In the genomic region with DNA sequence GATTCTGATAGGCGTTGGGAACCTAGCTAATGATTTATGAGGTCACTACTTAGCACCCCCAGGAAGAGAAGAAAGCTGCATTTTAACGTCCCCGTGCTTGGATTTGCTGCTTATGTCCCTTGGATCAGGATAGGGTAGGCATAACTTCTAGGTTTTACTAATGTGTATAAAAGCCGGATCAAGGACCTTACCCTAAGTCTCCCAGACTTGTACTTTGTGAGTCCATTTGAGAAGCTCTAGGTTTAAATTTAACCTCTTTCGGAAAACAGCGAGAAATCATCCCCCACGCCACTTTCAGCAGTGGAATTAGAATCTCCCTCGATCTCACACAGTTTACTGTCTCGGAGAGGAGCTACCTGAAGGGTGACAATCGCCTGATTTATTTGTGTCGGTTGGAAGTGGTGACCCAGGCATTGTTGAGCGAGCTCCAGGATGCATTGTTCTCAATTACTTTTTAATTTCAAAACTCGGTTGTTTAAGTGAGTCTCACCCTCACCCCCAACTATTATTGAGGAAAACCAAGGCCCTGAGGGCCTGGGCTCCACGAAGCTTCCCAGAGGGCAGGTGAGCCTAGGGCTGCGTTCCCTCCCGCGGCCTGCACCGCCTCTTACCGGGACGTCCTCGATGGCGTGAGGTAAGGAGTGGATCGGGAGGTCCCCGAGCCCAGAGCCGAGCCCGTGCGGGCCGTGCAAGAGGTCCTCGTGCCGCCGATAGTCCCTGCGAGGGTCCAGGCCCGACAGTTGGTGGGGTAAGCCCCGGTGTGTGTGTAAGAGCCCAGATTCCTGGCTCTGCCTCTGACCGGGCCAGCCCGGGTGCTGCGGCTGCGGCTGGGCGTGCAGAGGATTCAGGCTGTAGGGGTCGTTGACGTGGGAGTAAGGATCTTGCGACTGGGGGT, we compare ENCODE assay signal across 10 mouse cellular contexts. TPM values are rescaled to one million over a fixed set of nuclear protein-coding genes. Genes with fewer than 3 reads are reported as not detected.
DNase-seq lines count a peak whose midpoint lies in the region; ATAC-seq and TF ChIP-seq lines count a peak whose summit lies in the region.
"Had no signal": no experiment of that assay in that cellular context is flagged by ENCODE, and none has a peak within 500 bp of the region (broad histone marks: within the 10 kb centered on the region; RNA-seq: fewer than 3 reads in every experiment).

No protein-coding gene starts in this region.

- H3K36me3 ChIP-seq in intestine, embryonic 14.5 days (ENCODE audit: control insufficient read depth, insufficient read depth, low read length): no peaks in the 10 kb centered on the region
- no peaks in the 10 kb centered on the region for H3K36me3 ChIP-seq in intestine, postnatal 0 days (ENCODE audit: control insufficient read depth, insufficient read depth)
- no peaks in the 10 kb centered on the region for H3K36me3 ChIP-seq in hindbrain, embryonic 15.5 days
- H3K36me3 ChIP-seq in myocyte (ENCODE audit: control insufficient read depth, insufficient read depth): no peaks in the 10 kb centered on the region
- H3K36me3 ChIP-seq: liver, embryonic 15.5 days had no signal

- WGBS in intestine, embryonic 14.5 days: under 1% methylated on average over 42 of the region's 42 CpGs
- 2% methylated on average over 42 of the region's 42 CpGs for WGBS in intestine, postnatal 0 days
- WGBS in hindbrain, embryonic 15.5 days: 2% methylated on average over 42 of the region's 42 CpGs

- peaks cover 94% of the 10 kb centered on the region for H3K27me3 ChIP-seq in intestine, embryonic 14.5 days (replicated peaks; ENCODE audit: control insufficient read depth, insufficient read depth, low read length)
- peaks cover 91% of the 10 kb centered on the region for H3K27me3 ChIP-seq in intestine, postnatal 0 days (replicated peaks; ENCODE audit: control insufficient read depth, insufficient read depth, low read length)
- H3K27me3 ChIP-seq in hindbrain, embryonic 15.5 days: peaks cover 39% of the 10 kb centered on the region
- H3K27me3 ChIP-seq in myocyte (ENCODE audit: control insufficient read depth, insufficient read depth, insufficient read length): peaks cover 39% of the 10 kb centered on the region

- peak; percentile 77 for DNase-seq in intestine, embryonic 14.5 days (ENCODE audit: low spot score)
- DNase-seq in adipocyte (ENCODE audit: low spot score): peak; percentile 57
- no peak for DNase-seq in cerebellum, postnatal 36 days
- DNase-seq in left cerebral cortex, adult 18-20 months (ENCODE audit: low spot score in 2 of 2): no peak
- no peak for DNase-seq in layer of hippocampus, adult 8-10 months (ENCODE audit: low spot score in 2 of 2)

- H3K4me1 ChIP-seq in intestine, embryonic 14.5 days (replicated peaks; ENCODE audit: control insufficient read depth, insufficient read depth, low read length): peaks cover 11% of the 10 kb centered on the region; the same call in 1 of the 2 replicates
- no peaks in the 10 kb centered on the region; the same call in 1 of the 2 replicates for H3K4me1 ChIP-seq in intestine, postnatal 0 days (replicated peaks; ENCODE audit: control insufficient read depth, insufficient read depth, low read length)
- H3K4me1 ChIP-seq in hindbrain, embryonic 15.5 days (replicated peaks): peaks cover 15% of the 10 kb centered on the region

- H3K9ac ChIP-seq in intestine, embryonic 14.5 days (ENCODE audit: low read length): no peak overlapping the region
- H3K9ac ChIP-seq in intestine, postnatal 0 days (ENCODE audit: low read depth, low read length): no peak overlapping the region
- peak overlapping the region; percentile 48 for H3K9ac ChIP-seq in hindbrain, embryonic 15.5 days
- H3K9ac ChIP-seq: liver, embryonic 15.5 days had no signal

- no peak overlapping the region; the same call in 1 of the 2 replicates for H3K4me2 ChIP-seq in intestine, embryonic 14.5 days (ENCODE audit: low read length)
- H3K4me2 ChIP-seq in intestine, postnatal 0 days (replicated peaks; ENCODE audit: low read depth): no peak overlapping the region
- peak overlapping the region; percentile 60 for H3K4me2 ChIP-seq in hindbrain, embryonic 15.5 days
- H3K4me2 ChIP-seq in myocyte (ENCODE audit: low read depth): peak overlapping the region; percentile 5
- H3K4me2 ChIP-seq: liver, embryonic 15.5 days had no signal

- no peak overlapping the region for H3ac ChIP-seq in myocyte (ENCODE audit: control insufficient read depth, insufficient read length)

- H3K9me3 ChIP-seq in intestine, embryonic 14.5 days (ENCODE audit: control insufficient read depth, low read length): no peaks in the 10 kb centered on the region
- H3K9me3 ChIP-seq in intestine, postnatal 0 days (ENCODE audit: control insufficient read depth): no peaks in the 10 kb centered on the region
- no peaks in the 10 kb centered on the region for H3K9me3 ChIP-seq in hindbrain, embryonic 15.5 days
- H3K9me3 ChIP-seq: liver, embryonic 15.5 days had no signal

- no peaks in the 10 kb centered on the region for H3K79me2 ChIP-seq in myocyte (ENCODE audit: control insufficient read depth, insufficient read depth)

- TF ChIP-seq CTCF in intestine, postnatal 0 days (IDR thresholded peaks at IDR 0.05; ENCODE audit: low read depth): no peak

- H3K4me3 ChIP-seq in intestine, embryonic 14.5 days (ENCODE audit: low read depth, low read length): 0 out of 2 replicates have a peak overlapping the region, but pooled peaks have one; percentile 6
- H3K4me3 ChIP-seq in intestine, postnatal 0 days (ENCODE audit: low read depth, low read length): no peak overlapping the region
- H3K4me3 ChIP-seq in hindbrain, embryonic 15.5 days: peak overlapping the region; percentile 48
- H3K4me3 ChIP-seq in myocyte: no peak overlapping the region
- H3K4me3 ChIP-seq: liver, embryonic 15.5 days had no signal

- TF ChIP-seq POLR2A in myocyte (IDR thresholded peaks at IDR 0.05; ENCODE audit: insufficient read length, low read depth): no peak

- H3K27ac ChIP-seq in intestine, embryonic 14.5 days (ENCODE audit: low read depth): no peak overlapping the region
- H3K27ac ChIP-seq in intestine, postnatal 0 days (ENCODE audit: low read depth, low read length): no peak overlapping the region
- peak overlapping the region; percentile 85 for H3K27ac ChIP-seq in hindbrain, embryonic 15.5 days (replicated peaks)
- H3K27ac ChIP-seq: liver, embryonic 15.5 days had no signal

- ATAC-seq in intestine, embryonic 14.5 days (replicated peaks; ENCODE audit: low FRiP score, low TSS enrichment, low read depth): no peak
- ATAC-seq in intestine, postnatal 0 days: no peak
- no peak for ATAC-seq in hindbrain, embryonic 15.5 days (ENCODE audit: low FRiP score, low read depth)

TF ChIP-seq in myocyte, 11 proteins besides CTCF, POLR2A, EP300 and RAD21:
- no peak for TF ChIP-seq MYOG (IDR thresholded peaks at IDR 0.05; ENCODE audit: control insufficient read depth in 1 of 3, insufficient read depth in 1 of 3, insufficient read length in 2 of 3, low read depth in 2 of 3)
- no peak for TF ChIP-seq REST (IDR thresholded peaks at IDR 0.05; ENCODE audit: insufficient read depth, insufficient read length)
- TF ChIP-seq USF1 (IDR thresholded peaks at IDR 0.05; ENCODE audit: low read depth): no peak
- no peak for TF ChIP-seq MYOD1 (IDR thresholded peaks at IDR 0.05; ENCODE audit: control insufficient read depth in 1 of 3, insufficient read length in 2 of 3, low read depth in 2 of 3)
- no peak for TF ChIP-seq SRF (IDR thresholded peaks at IDR 0.05; ENCODE audit: control insufficient read depth, insufficient read length, low read depth)
- TF ChIP-seq TCF3 (IDR thresholded peaks at IDR 0.05; ENCODE audit: insufficient read length, low read depth): no peak
- TF ChIP-seq MAX (IDR thresholded peaks at IDR 0.05; ENCODE audit: low read depth): no peak
- TF ChIP-seq POLR2AphosphoS2 (IDR thresholded peaks at IDR 0.05; ENCODE audit: insufficient read length, low read depth): no peak
- no peak for TF ChIP-seq E2F4 (IDR thresholded peaks at IDR 0.05; ENCODE audit: insufficient read depth)
- TF ChIP-seq TCF12 (IDR thresholded peaks at IDR 0.05; ENCODE audit: insufficient read depth, poor library complexity, severe bottlenecking): no peak
- TF ChIP-seq CEBPB (IDR thresholded peaks at IDR 0.05; ENCODE audit: insufficient read depth, poor library complexity, severe bottlenecking): no peak

RNA-seq across cellular contexts. Expression of gene Tfap2a, which starts 10.2 kb away (rescaled TPM):
- 0.31 and 0.32 TPM in 2 replicates for polyA plus RNA-seq in intestine, embryonic 14.5 days (2014; fragmentation: Nextera tagmentation; extraction: Ambion mirVana)
- polyA plus RNA-seq in intestine, postnatal 0 days (2015; fragmentation: Nextera tagmentation; extraction: Ambion mirVana): 0.04 and 0.07 TPM in 2 replicates
- polyA plus RNA-seq in hindbrain, embryonic 15.5 days (2015; fragmentation: Nextera tagmentation; extraction: Ambion mirVana): 10.5 and 11.5 TPM in 2 replicates
- polyA plus RNA-seq in myocyte (2012; fragmentation: generic; extraction: Trizol): 0.36 TPM
- under 1 TPM; 0.67 to 0.87 TPM for total RNA-seq in left cerebral cortex, adult 18-20 months (2021)
- under 1 TPM; 0.27 to 0.45 (median 0.30) TPM for total RNA-seq in layer of hippocampus, adult 8-10 months (2022)
- total RNA-seq: MEL had no signal
- polyA plus RNA-seq: liver, embryonic 15.5 days had no signal

Comparison
In these comparisons a context has a peak if more than half of its experiments do, and no peak if none do; other contexts are left out.
1. H3K4me3 ChIP-seq: peak in intestine, embryonic 14.5 days (single experiment) and hindbrain, embryonic 15.5 days (single experiment); none in intestine, postnatal 0 days (single experiment) and myocyte (single experiment).
2. DNase-seq: peak in intestine, embryonic 14.5 days (single experiment) and adipocyte (single experiment); none in cerebellum, postnatal 36 days (0 of 2), left cerebral cortex, adult 18-20 months (0 of 2) and layer of hippocampus, adult 8-10 months (0 of 2).
3. H3K4me2 ChIP-seq: peak in hindbrain, embryonic 15.5 days (single experiment) and myocyte (single experiment); none in intestine, embryonic 14.5 days (single experiment) and intestine, postnatal 0 days (single experiment).